In the genomic region with DNA sequence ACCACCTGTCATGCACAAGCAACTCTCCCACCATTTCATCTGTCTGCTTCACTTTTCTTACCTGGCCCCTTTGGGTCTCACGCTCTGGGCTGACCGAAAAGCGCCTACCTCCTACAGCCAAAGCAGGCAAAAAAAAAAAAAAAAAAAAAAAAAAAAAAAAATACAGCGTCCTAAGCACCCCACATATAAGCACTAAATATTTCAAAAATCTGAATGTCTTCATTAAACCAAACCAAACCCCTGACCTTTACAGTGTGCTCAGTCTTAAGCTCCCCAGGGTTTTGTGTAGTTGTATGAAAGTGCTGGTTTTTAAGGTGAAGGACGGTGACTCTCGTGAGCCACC, we compare ENCODE assay signal across 8 mouse cellular contexts. TPM values are rescaled to one million over a fixed set of nuclear protein-coding genes. Genes with fewer than 3 reads are reported as not detected.
DNase-seq lines count a peak whose midpoint lies in the region; ATAC-seq and TF ChIP-seq lines count a peak whose summit lies in the region.

No protein-coding gene starts in this region.

- no peak for TF ChIP-seq CTCF in cerebellum, adult 2 months (IDR thresholded peaks at IDR 0.05; ENCODE audit: borderline replicate concordance, insufficient read depth, low read depth, low read length)
- no peak for TF ChIP-seq CTCF in testis, adult 2 months (IDR thresholded peaks at IDR 0.05; ENCODE audit: control insufficient read depth, insufficient read depth, insufficient replicate concordance, low read depth, low read length)

- no peak for TF ChIP-seq POLR2A in cerebellum, adult 2 months (IDR thresholded peaks at IDR 0.05; ENCODE audit: borderline replicate concordance, insufficient read depth, low read length)
- no peak for TF ChIP-seq POLR2A in testis, adult 2 months (IDR thresholded peaks at IDR 0.05; ENCODE audit: control insufficient read depth, low read depth, low read length)

- H3K27ac ChIP-seq in cerebellum, adult 2 months (ENCODE audit: insufficient read depth, low read length), result peak overlapping the region; percentile 94
- H3K27ac ChIP-seq in testis, adult 2 months (ENCODE audit: control insufficient read depth, insufficient read depth, low read depth, low read length), result peak overlapping the region; percentile 98
- H3K27ac ChIP-seq in liver, embryonic 11.5 days (ENCODE audit: low read depth, low read length), result peak overlapping the region; percentile 96

- H3K9ac ChIP-seq in liver, embryonic 11.5 days (ENCODE audit: low read depth, low read length), result peak overlapping the region; percentile 98

- H3K27me3 ChIP-seq in cerebellum, adult 2 months (ENCODE audit: control insufficient read depth, insufficient read depth, low read length), result no peaks in the 10 kb centered on the region
- H3K27me3 ChIP-seq in testis, adult 2 months (ENCODE audit: control insufficient read depth, insufficient read depth, low read length), result no peaks in the 10 kb centered on the region
- no peaks in the 10 kb centered on the region for H3K27me3 ChIP-seq in liver, embryonic 11.5 days (replicated peaks; ENCODE audit: control insufficient read depth, insufficient read depth, low read length)

- H3K36me3 ChIP-seq in testis, adult 2 months (ENCODE audit: control insufficient read depth, insufficient read depth, low read length), result peaks cover 5% of the 10 kb centered on the region
- no peaks in the 10 kb centered on the region for H3K36me3 ChIP-seq in liver, embryonic 11.5 days (ENCODE audit: control insufficient read depth, insufficient read depth, low read length)

- 3% methylated on average over 6 of the region's 6 CpGs for WGBS in cerebellum, adult 2 months
- WGBS in liver, embryonic 11.5 days, result 7% methylated on average over 6 of the region's 6 CpGs

- H3K4me3 ChIP-seq in cerebellum, adult 2 months (replicated peaks; ENCODE audit: insufficient read depth, low read depth, low read length), result peak overlapping the region; percentile 69
- peak overlapping the region; percentile 93 for H3K4me3 ChIP-seq in testis, adult 2 months (ENCODE audit: control insufficient read depth, low read depth, low read length)
- H3K4me3 ChIP-seq in liver, embryonic 11.5 days (ENCODE audit: low read depth, low read length), result peak overlapping the region; percentile 96

- H3K9me3 ChIP-seq in liver, embryonic 11.5 days (ENCODE audit: control insufficient read depth, low read length), result no peaks in the 10 kb centered on the region

- ATAC-seq in liver, embryonic 11.5 days (replicated peaks; ENCODE audit: low FRiP score), result no peak
- ATAC-seq in granulocyte monocyte progenitor cell, adult 5-6 weeks (replicated peaks; ENCODE audit: poor library complexity, severe bottlenecking), result no peak

- peak; percentile 20 to 24 for DNase-seq in cerebellum, adult 2 months
- DNase-seq in cerebellum, adult 9-10 months, result no peak
- DNase-seq in testis, postnatal 10 days (ENCODE audit: low spot score), result no peak
- DNase-seq in liver, embryonic 11.5 days (ENCODE audit: low spot score), result no peak
- no peak for DNase-seq in urinary bladder, adult 18-20 months (ENCODE audit: low spot score in 2 of 2)
- no peak for DNase-seq in right cerebral cortex, postnatal 14 days

- no peaks in the 10 kb centered on the region; the same call in 1 of the 2 replicates for H3K4me1 ChIP-seq in cerebellum, adult 2 months (ENCODE audit: control insufficient read depth, insufficient read depth, low read length)
- H3K4me1 ChIP-seq in testis, adult 2 months (ENCODE audit: control insufficient read depth, insufficient read depth, low read length), result no peaks in the 10 kb centered on the region
- peaks cover 3% of the 10 kb centered on the region; the same call in 1 of the 2 replicates for H3K4me1 ChIP-seq in liver, embryonic 11.5 days (replicated peaks; ENCODE audit: control insufficient read depth, insufficient read depth, low read length)

- H3K4me2 ChIP-seq in liver, embryonic 11.5 days, result peak overlapping the region; percentile 95

RNA-seq across cellular contexts. Expression of a gene that starts 0.9 kb away (rescaled TPM):
- polyA plus RNA-seq in cerebellum, adult 2 months (2012; rRNA removed), result 4.8 and 5.5 TPM in 2 replicates
- 58.7 and 77.6 TPM in 2 replicates for polyA plus RNA-seq in testis, adult 2 months (2012; rRNA removed)
- 28.7 and 31.1 TPM in 2 replicates for polyA plus RNA-seq in liver, embryonic 11.5 days (2014; fragmentation: Nextera tagmentation; extraction: Ambion mirVana)
- 6.7 and 8.5 TPM in 2 replicates for total RNA-seq in granulocyte monocyte progenitor cell, adult 5-6 weeks (2014; fragmentation: Nextera tagmentation)
- total RNA-seq in granulocyte monocyte progenitor cell, adult 5-6 weeks (2017), result 14.6 and 14.7 TPM in 2 replicates

Comparison
In these comparisons a context has a peak if more than half of its experiments do, and no peak if none do; other contexts are left out.
1. DNase-seq: peak in cerebellum, adult 2 months (2 of 2); none in cerebellum, adult 9-10 months (single experiment), testis, postnatal 10 days (single experiment), liver, embryonic 11.5 days (single experiment), urinary bladder, adult 18-20 months (0 of 2) and right cerebral cortex, postnatal 14 days (single experiment).
2. Peak in every context shown above with its lines, with median percentiles within 50 percentile points of each other: H3K27ac ChIP-seq and H3K4me3 ChIP-seq.